Mouse (Mus musculus): Measurements from ENCODE around the gene Eif4enif1. TPM values are rescaled to one million over a fixed set of nuclear protein-coding genes. Genes with fewer than 3 reads are reported as not detected.

Gene Eif4enif1
- total and polyA plus RNA-seq, 2 experiments, result 14.1 to 17.2 TPM

- peak; percentile 34 for DNase-seq (ENCODE audit: extremely low read depth, low read depth, low spot score)
- 1% methylated on average over 26 of the region's 26 CpGs for WGBS
- Histone ChIP-seq H3K27ac (replicated peaks; ENCODE audit: insufficient read depth, low read depth, low read length) (peak overlapping the region; percentile 60), H3K9ac (ENCODE audit: low read depth, low read length) (peak overlapping the region; percentile 97), H3K4me1 (ENCODE audit: control insufficient read depth, insufficient read depth, low read length) (peaks cover 8% of the 10 kb centered on the region), H3K4me3 (ENCODE audit: insufficient read depth, low read depth, low read length) (peak overlapping the region; percentile 98), H3K79me2 (ENCODE audit: control insufficient read depth, insufficient read depth, low read length) (peaks cover 16% of the 10 kb centered on the region), H3K27me3 (ENCODE audit: control insufficient read depth, insufficient read depth, low read length) (no peaks in the 10 kb centered on the region), H3K36me3 (ENCODE audit: control insufficient read depth, insufficient read depth, low read length) (peaks cover 22% of the 10 kb centered on the region)
- TF ChIP-seq POLR2A (IDR thresholded peaks at IDR 0.05; ENCODE audit: extremely low read depth, insufficient read depth, low read length) (no peak), CTCF (IDR thresholded peaks at IDR 0.05; ENCODE audit: low read depth, low read length) (no peak)
Measured at GRCm38 (mm10) chr11:3265291-3266078, 63.3 kb downstream of the Eif4enif1 start.

- DNase-seq (ENCODE audit: extremely low read depth, low read depth, low spot score), result peak; percentile 77
- under 1% methylated on average over 70 of the region's 72 CpGs for WGBS
- peak within 1 kb of the TSS; percentile 98 for H3K4me3 ChIP-seq (ENCODE audit: insufficient read depth, low read depth, low read length)
- peaks cover 16% of the 10 kb centered on the region for H3K79me2 ChIP-seq (ENCODE audit: control insufficient read depth, insufficient read depth, low read length)
- H3K27ac ChIP-seq (replicated peaks; ENCODE audit: insufficient read depth, low read depth, low read length), result peak within 1 kb of the TSS; percentile 70
- H3K36me3 ChIP-seq (ENCODE audit: control insufficient read depth, insufficient read depth, low read length), result peaks cover 17% of the 10 kb centered on the region
- H3K4me1 ChIP-seq (ENCODE audit: control insufficient read depth, insufficient read depth, low read length), result peaks cover 8% of the 10 kb centered on the region
- H3K9ac ChIP-seq (ENCODE audit: low read depth, low read length), result peak within 1 kb of the TSS; percentile 97
- TF ChIP-seq POLR2A (IDR thresholded peaks at IDR 0.05; ENCODE audit: extremely low read depth, insufficient read depth, low read length) (peak; percentile 82; the same call in 1 of the 2 replicates), CTCF (IDR thresholded peaks at IDR 0.05; ENCODE audit: low read depth, low read length) (no peak)
- H3K27me3 ChIP-seq (ENCODE audit: control insufficient read depth, insufficient read depth, low read length), result no peaks in the 10 kb centered on the region
Measured at GRCm38 (mm10) chr11:3266079-3266685, 64.0 kb downstream of the Eif4enif1 start, which contains the start of gene Drg1. Gene Drg1, minus strand, starts transcription at chr11:3266415.

DNA sequence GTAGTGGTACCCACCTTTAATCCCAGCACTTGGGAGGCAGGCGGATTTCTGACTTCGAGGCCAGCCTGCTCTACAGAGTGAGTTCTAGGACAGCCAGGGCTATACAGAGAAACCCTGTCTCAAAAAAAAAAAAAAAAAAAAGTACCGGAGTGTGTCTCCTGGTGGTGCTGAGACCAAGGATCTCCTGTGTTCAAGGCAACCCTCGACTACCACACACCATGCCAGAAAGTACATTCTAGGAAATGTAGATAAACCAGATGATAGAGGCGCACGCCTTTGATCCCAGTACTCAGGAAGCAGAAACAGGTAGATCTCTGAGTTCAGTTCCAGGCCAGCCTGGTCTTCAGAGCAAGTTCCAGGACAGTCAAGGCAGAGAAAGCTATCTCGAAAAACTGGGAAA is 64.9 kb downstream of the Eif4enif1 start:
- H3K4me3 ChIP-seq (ENCODE audit: insufficient read depth, low read depth, low read length), result peak overlapping the region; percentile 98; the same call in 1 of the 2 replicates
- no peak overlapping the region for H3K27ac ChIP-seq (replicated peaks; ENCODE audit: insufficient read depth, low read depth, low read length)
- 35% methylated on average over 7 of the region's 7 CpGs for WGBS

GRCm38 (mm10) chr11:3269241-3269640 is 67.0 kb downstream of the Eif4enif1 start:
- Histone ChIP-seq H3K4me1 (ENCODE audit: control insufficient read depth, insufficient read depth, low read length) (peaks cover 8% of the 10 kb centered on the region), H3K36me3 (ENCODE audit: control insufficient read depth, insufficient read depth, low read length) (no peaks in the 10 kb centered on the region), H3K27ac (replicated peaks; ENCODE audit: insufficient read depth, low read depth, low read length) (no peak overlapping the region), H3K79me2 (ENCODE audit: control insufficient read depth, insufficient read depth, low read length) (peaks cover 16% of the 10 kb centered on the region), H3K4me3 (ENCODE audit: insufficient read depth, low read depth, low read length) (no peak overlapping the region), H3K9ac (ENCODE audit: low read depth, low read length) (no peak overlapping the region), H3K27me3 (ENCODE audit: control insufficient read depth, insufficient read depth, low read length) (no peaks in the 10 kb centered on the region)
- DNase-seq (ENCODE audit: extremely low read depth, low read depth, low spot score), result no peak
- TF ChIP-seq CTCF (IDR thresholded peaks at IDR 0.05; ENCODE audit: low read depth, low read length) (no peak), POLR2A (IDR thresholded peaks at IDR 0.05; ENCODE audit: extremely low read depth, insufficient read depth, low read length) (no peak)
- 55% methylated on average over 4 of the region's 4 CpGs for WGBS

More for the DNA sequence above, 64.9 kb downstream of the Eif4enif1 start:
- H3K9ac ChIP-seq (ENCODE audit: low read depth, low read length), result peak overlapping the region; percentile 2; the same call in 1 of the 2 replicates
- peaks cover 9% of the 10 kb centered on the region for H3K36me3 ChIP-seq (ENCODE audit: control insufficient read depth, insufficient read depth, low read length)
- no peaks in the 10 kb centered on the region for H3K27me3 ChIP-seq (ENCODE audit: control insufficient read depth, insufficient read depth, low read length)
- peak; percentile 42 for DNase-seq (ENCODE audit: extremely low read depth, low read depth, low spot score)
- peaks cover 8% of the 10 kb centered on the region for H3K4me1 ChIP-seq (ENCODE audit: control insufficient read depth, insufficient read depth, low read length)
- peaks cover 16% of the 10 kb centered on the region for H3K79me2 ChIP-seq (ENCODE audit: control insufficient read depth, insufficient read depth, low read length)
- TF ChIP-seq CTCF (IDR thresholded peaks at IDR 0.05; ENCODE audit: low read depth, low read length), result no peak
- TF ChIP-seq POLR2A (IDR thresholded peaks at IDR 0.05; ENCODE audit: extremely low read depth, insufficient read depth, low read length), result no peak

- no peak overlapping the region for H3K9ac ChIP-seq (ENCODE audit: low read depth, low read length)
- H3K4me1 ChIP-seq (ENCODE audit: control insufficient read depth, insufficient read depth, low read length), result no peaks in the 10 kb centered on the region
- H3K79me2 ChIP-seq (ENCODE audit: control insufficient read depth, insufficient read depth, low read length), result no peaks in the 10 kb centered on the region
- no peak for TF ChIP-seq POLR2A (IDR thresholded peaks at IDR 0.05; ENCODE audit: extremely low read depth, insufficient read depth, low read length)
- no peak for TF ChIP-seq CTCF (IDR thresholded peaks at IDR 0.05; ENCODE audit: low read depth, low read length)
- H3K27ac ChIP-seq (replicated peaks; ENCODE audit: insufficient read depth, low read depth, low read length), result no peak overlapping the region
- H3K36me3 ChIP-seq (ENCODE audit: control insufficient read depth, insufficient read depth, low read length), result no peaks in the 10 kb centered on the region
- 71% methylated on average over 5 of the region's 5 CpGs for WGBS
- DNase-seq (ENCODE audit: extremely low read depth, low read depth, low spot score), result no peak
- no peaks in the 10 kb centered on the region for H3K27me3 ChIP-seq (ENCODE audit: control insufficient read depth, insufficient read depth, low read length)
- no peak overlapping the region for H3K4me3 ChIP-seq (ENCODE audit: insufficient read depth, low read depth, low read length)
Measured at GRCm38 (mm10) chr11:3278351-3278750, 76.2 kb downstream of the Eif4enif1 start.
